Mouse (Mus musculus) stomach, embryonic 15.5 days (tissue): Measurements from ENCODE around the gene Ncaph2. TPM values are rescaled to one million over a fixed set of nuclear protein-coding genes. Genes with fewer than 3 reads are reported as not detected.

Experiments
- ATAC-seq: fragments of 200-750 bp; cut with Nextera tagmentation; 2 replicates; pipeline ENCODE4 v1.8.0; 2017; ENCODE audit warnings: low read depth, moderate number of reproducible peaks, moderate TSS enrichment; ENCODE audit not compliant: insufficient read depth, low FRiP score
- H3K27ac ChIP-seq: fragments of 300-500 bp; sonication (generic); 2 replicates; pipeline ENCODE4 v1.5.1; 2015; ENCODE audit warnings: mild to moderate bottlenecking, inconsistent platforms
- H3K27me3 ChIP-seq: fragments of 300-500 bp; sonication (generic); replicated peaks from 2 replicates; pipeline ENCODE4 v1.6.1; 2015; ENCODE audit warnings: inconsistent platforms
- H3K36me3 ChIP-seq: fragments of 300-500 bp; sonication (generic); 2 replicates; pipeline ENCODE4 v1.6.1; 2015; ENCODE audit warnings: inconsistent platforms
- H3K4me1 ChIP-seq: fragments of 300-500 bp; sonication (generic); 2 replicates; pipeline ENCODE4 v1.6.1; 2015; ENCODE audit warnings: inconsistent platforms
- H3K4me2 ChIP-seq: fragments of 300-500 bp; sonication (generic); 2 replicates; pipeline ENCODE4 v1.6.1; 2015; ENCODE audit warnings: mild to moderate bottlenecking, inconsistent platforms
- H3K4me3 ChIP-seq: fragments of 300-500 bp; sonication (generic); replicated peaks from 2 replicates; pipeline ENCODE4 v1.5.1; 2015; ENCODE audit warnings: inconsistent platforms
- H3K9ac ChIP-seq: fragments of 300-500 bp; sonication (generic); 2 replicates; pipeline ENCODE4 v1.6.1; 2015; ENCODE audit warnings: inconsistent platforms
- H3K9me3 ChIP-seq: fragments of 300-500 bp; sonication (generic); 2 replicates; pipeline ENCODE4 v1.6.1; 2016; ENCODE audit warnings: inconsistent platforms
- WGBS: fragments of 180-500 bp; shearing (Covaris S2); methylation state at CpG from one replicate; pipeline ENCODE4 v1.1.7; 2015; 5-methylcytosine and 5-hydroxymethylcytosine counted together
- polyA plus RNA-seq: library from polyadenylated mRNA; unstranded; fragments of >200 nt; fragmentation: Nextera tagmentation; extraction: Ambion mirVana; gene quantifications from 2 replicates; pipeline ENCODE4 v1.2.1, GENCODE M21; 2015

Gene Ncaph2
- polyA plus RNA-seq, 1 experiment from 2014 or later: 141 TPM

GRCm38 (mm10) chr15:89352054-89352453 lies 3.5 kb upstream of the Ncaph2 start:
- H3K4me2 ChIP-seq: no peak overlapping the region
- WGBS: 88% methylated on average over 14 of the region's 14 CpGs

GRCm38 (mm10) chr15:89352795-89353194 lies 2.7 kb upstream of the Ncaph2 start:
- H3K4me1 ChIP-seq: peaks cover 20% of the 10 kb centered on the region
- no peak for ATAC-seq
- no peaks in the 10 kb centered on the region for H3K9me3 ChIP-seq
- no peaks in the 10 kb centered on the region for H3K27me3 ChIP-seq
- H3K36me3 ChIP-seq: peaks cover 33% of the 10 kb centered on the region
- no peak overlapping the region for H3K27ac ChIP-seq
- 94% methylated on average over 12 of the region's 12 CpGs for WGBS
- no peak overlapping the region for H3K4me3 ChIP-seq
- H3K4me2 ChIP-seq: no peak overlapping the region
- no peak overlapping the region for H3K9ac ChIP-seq

More at GRCm38 (mm10) chr15:89352054-89352453, 3.5 kb upstream of the Ncaph2 start:
- no peak for ATAC-seq
- Histone ChIP-seq H3K4me1 (peaks cover 16% of the 10 kb centered on the region), H3K36me3 (peaks cover 33% of the 10 kb centered on the region), H3K9me3 (no peaks in the 10 kb centered on the region), H3K4me3 (no peak overlapping the region), H3K9ac (no peak overlapping the region), H3K27ac (no peak overlapping the region), H3K27me3 (no peaks in the 10 kb centered on the region)

GRCm38 (mm10) chr15:89353837-89354236 lies 1.7 kb upstream of the Ncaph2 start:
- no peak overlapping the region for H3K27ac ChIP-seq
- no peaks in the 10 kb centered on the region for H3K9me3 ChIP-seq
- H3K4me3 ChIP-seq: no peak overlapping the region
- peaks cover 33% of the 10 kb centered on the region for H3K36me3 ChIP-seq
- no peaks in the 10 kb centered on the region for H3K27me3 ChIP-seq
- H3K4me1 ChIP-seq: peaks cover 24% of the 10 kb centered on the region
- no peak for ATAC-seq
- WGBS: 95% methylated on average over 16 of the region's 16 CpGs
- H3K9ac ChIP-seq: no peak overlapping the region
- peak overlapping the region; percentile 76; the same call in 1 of the 2 replicates for H3K4me2 ChIP-seq

GRCm38 (mm10) chr15:89354455-89354854 lies 1.1 kb upstream of the Ncaph2 start:
- 66% methylated on average over 7 of the region's 7 CpGs for WGBS
- no peak overlapping the region for H3K27ac ChIP-seq
- no peaks in the 10 kb centered on the region for H3K27me3 ChIP-seq
- H3K9me3 ChIP-seq: no peaks in the 10 kb centered on the region
- H3K4me3 ChIP-seq: peak overlapping the region; percentile 77
- H3K4me1 ChIP-seq: peaks cover 24% of the 10 kb centered on the region
- peak overlapping the region; percentile 55; the same call in 1 of the 2 replicates for H3K9ac ChIP-seq
- peak overlapping the region; percentile 76 for H3K4me2 ChIP-seq
- peaks cover 33% of the 10 kb centered on the region for H3K36me3 ChIP-seq
- ATAC-seq: no peak

- under 1% methylated on average over 15 of the region's 15 CpGs for WGBS
- peak; percentile 71; the same call in 1 of the 2 replicates for ATAC-seq
- Histone ChIP-seq H3K9me3 (no peaks in the 10 kb centered on the region), H3K27me3 (no peaks in the 10 kb centered on the region), H3K4me3 (peak overlapping the region; percentile 77), H3K27ac (peak overlapping the region; percentile 93), H3K4me1 (peaks cover 24% of the 10 kb centered on the region), H3K9ac (peak overlapping the region; percentile 84), H3K4me2 (peak overlapping the region; percentile 66), H3K36me3 (peaks cover 33% of the 10 kb centered on the region)
Measured at GRCm38 (mm10) chr15:89356372-89356771, 853 bp downstream of the Ncaph2 start.

- Histone ChIP-seq H3K4me1 (peaks cover 22% of the 10 kb centered on the region), H3K4me3 (no peak overlapping the region), H3K4me2 (no peak overlapping the region), H3K27ac (no peak overlapping the region), H3K9ac (no peak overlapping the region), H3K9me3 (no peaks in the 10 kb centered on the region), H3K36me3 (peaks cover 22% of the 10 kb centered on the region), H3K27me3 (no peaks in the 10 kb centered on the region)
- 67% methylated on average over 3 of the region's 3 CpGs for WGBS
- no peak for ATAC-seq
Measured at GRCm38 (mm10) chr15:89358784-89359183, 3.3 kb downstream of the Ncaph2 start.

GRCm38 (mm10) chr15:89363051-89363450 lies 7.5 kb downstream of the Ncaph2 start:
- H3K27ac ChIP-seq: no peak overlapping the region
- H3K9me3 ChIP-seq: no peaks in the 10 kb centered on the region
- 89% methylated on average over 7 of the region's 7 CpGs for WGBS
- H3K36me3 ChIP-seq: peaks cover 56% of the 10 kb centered on the region
- H3K4me1 ChIP-seq: 0 out of 2 replicates have a peak, but pooled peaks cover 3% of the 10 kb centered on the region
- H3K9ac ChIP-seq: no peak overlapping the region
- ATAC-seq: no peak
- no peaks in the 10 kb centered on the region for H3K27me3 ChIP-seq
- H3K4me3 ChIP-seq: no peak overlapping the region
- H3K4me2 ChIP-seq: no peak overlapping the region

- Histone ChIP-seq H3K4me1 (no peaks in the 10 kb centered on the region), H3K4me3 (no peak overlapping the region), H3K36me3 (peaks cover 77% of the 10 kb centered on the region), H3K9me3 (no peaks in the 10 kb centered on the region), H3K27ac (no peak overlapping the region), H3K4me2 (no peak overlapping the region), H3K27me3 (no peaks in the 10 kb centered on the region), H3K9ac (no peak overlapping the region)
- no peak for ATAC-seq
- 91% methylated on average over 4 of the region's 4 CpGs for WGBS
Measured at GRCm38 (mm10) chr15:89365141-89365551, 9.6 kb downstream of the Ncaph2 start.

- Histone ChIP-seq H3K27me3 (peaks cover 11% of the 10 kb centered on the region; the same call in 1 of the 2 replicates), H3K9me3 (no peaks in the 10 kb centered on the region), H3K4me2 (no peak overlapping the region), H3K4me3 (no peak overlapping the region), H3K9ac (no peak overlapping the region), H3K4me1 (peaks cover 12% of the 10 kb centered on the region), H3K27ac (peak overlapping the region; percentile 9; the same call in 1 of the 2 replicates), H3K36me3 (peaks cover 52% of the 10 kb centered on the region)
- no peak for ATAC-seq
- WGBS: 87% methylated on average over 13 of the region's 13 CpGs
Measured at GRCm38 (mm10) chr15:89372068-89372467, 16.5 kb downstream of the Ncaph2 start.

GRCm38 (mm10) chr15:89372536-89372935 lies 17.0 kb downstream of the Ncaph2 start:
- peak overlapping the region; percentile 91; the same call in 1 of the 2 replicates for H3K4me2 ChIP-seq
- peaks cover 16% of the 10 kb centered on the region for H3K27me3 ChIP-seq
- H3K4me1 ChIP-seq: peaks cover 12% of the 10 kb centered on the region
- no peak overlapping the region for H3K9ac ChIP-seq
- H3K4me3 ChIP-seq: peak overlapping the region; percentile 83; the same call in 1 of the 2 replicates
- 79% methylated on average over 7 of the region's 7 CpGs for WGBS
- no peak for ATAC-seq
- H3K27ac ChIP-seq: peak overlapping the region; percentile 9; the same call in 1 of the 2 replicates
- peaks cover 49% of the 10 kb centered on the region for H3K36me3 ChIP-seq
- H3K9me3 ChIP-seq: no peaks in the 10 kb centered on the region

- peaks cover 12% of the 10 kb centered on the region for H3K4me1 ChIP-seq
- peak overlapping the region; percentile 80 for H3K9ac ChIP-seq
- H3K36me3 ChIP-seq: peaks cover 42% of the 10 kb centered on the region
- peaks cover 22% of the 10 kb centered on the region for H3K27me3 ChIP-seq
- under 1% methylated on average over 35 of the region's 35 CpGs for WGBS
- peak; percentile 84 for ATAC-seq
- no peaks in the 10 kb centered on the region for H3K9me3 ChIP-seq
- H3K4me3 ChIP-seq: peak overlapping the region; percentile 83
- peak overlapping the region; percentile 91 for H3K4me2 ChIP-seq
- H3K27ac ChIP-seq: peak overlapping the region; percentile 94
Measured at GRCm38 (mm10) chr15:89373027-89373761, 17.7 kb downstream of the Ncaph2 start.

- 0% methylated on average over 42 of the region's 42 CpGs for WGBS
- H3K4me1 ChIP-seq: peaks cover 16% of the 10 kb centered on the region
- peak; percentile 84 for ATAC-seq
Measured at GRCm38 (mm10) chr15:89373762-89374248, 18.3 kb downstream of the Ncaph2 start, which contains the start of gene Sco2. TSS of gene Sco2 (minus strand) at chr15:89373846.

More at GRCm38 (mm10) chr15:89373762-89374248, 18.3 kb downstream of the Ncaph2 start, which contains the start of gene Sco2:
- H3K9ac ChIP-seq: peak within 1 kb of the TSS; percentile 80
- H3K27ac ChIP-seq: peak within 1 kb of the TSS; percentile 94
- H3K4me3 ChIP-seq: peak within 1 kb of the TSS; percentile 83
- no peaks in the 10 kb centered on the region for H3K9me3 ChIP-seq
- H3K36me3 ChIP-seq: peaks cover 36% of the 10 kb centered on the region
- peak within 1 kb of the TSS; percentile 91 for H3K4me2 ChIP-seq
- peaks cover 28% of the 10 kb centered on the region for H3K27me3 ChIP-seq
